Mouse (Mus musculus) cerebellum, adult 2 months (tissue): ENCODE measurements around the gene Rsg1.

Experiments
- CTCF ChIP-seq: fragments of 200-500 bp; IDR thresholded peaks from 2 replicates; pipeline ENCODE4 v1.5.1; 2011; ENCODE audit warnings: low read depth, mild to moderate bottlenecking, control low read depth, low read length, moderate library complexity, borderline replicate concordance; ENCODE audit not compliant: insufficient read depth
- POLR2A ChIP-seq: fragments of 200-500 bp; IDR thresholded peaks from 2 replicates; pipeline ENCODE4 v1.6.1; 2011; ENCODE audit warnings: low read length, control low read depth, borderline replicate concordance; ENCODE audit not compliant: insufficient read depth

- no peak for TF ChIP-seq CTCF
- no peak for TF ChIP-seq POLR2A
These were observed 25.0 kb downstream of the Rsg1 start for GRCm38 (mm10) chr4:141238492-141239387.
